Mouse (Mus musculus) thymus, adult 2 months (tissue): ENCODE measurements around the gene Zfand4. TPM values are rescaled to one million over a fixed set of nuclear protein-coding genes. Genes with fewer than 3 reads are reported as not detected.
A peak's percentile ranks its signal among the peaks of the same experiment; 100 is the strongest.

Source experiments
- DNase-seq: peaks from one replicate; pipeline ENCODE4 v3.0.0; 2021
- H3K27ac ChIP-seq: fragments of 200-500 bp; 2 replicates; pipeline ENCODE4 v1.5.1; 2012; ENCODE audit warnings: low read length, control low read depth; ENCODE audit not compliant: control insufficient read depth, insufficient read depth
- H3K27me3 ChIP-seq: fragments of 200-500 bp; 2 replicates; pipeline ENCODE4 v1.6.1; 2012; ENCODE audit warnings: mild to moderate bottlenecking, low read length, moderate library complexity, mixed read lengths; ENCODE audit not compliant: control insufficient read depth, insufficient read depth
- H3K36me3 ChIP-seq: fragments of 200-500 bp; 2 replicates; pipeline ENCODE4 v1.6.1; 2012; ENCODE audit warnings: mild to moderate bottlenecking, low read length, moderate library complexity; ENCODE audit not compliant: control insufficient read depth, insufficient read depth
- H3K4me1 ChIP-seq: fragments of 200-500 bp; replicated peaks from 2 replicates; pipeline ENCODE4 v1.6.1; 2012; ENCODE audit warnings: low read length; ENCODE audit not compliant: control insufficient read depth, insufficient read depth
- H3K4me3 ChIP-seq: fragments of 200-500 bp; 2 replicates; pipeline ENCODE4 v1.5.1; 2012; ENCODE audit warnings: mild to moderate bottlenecking, low read length, control low read depth, moderate library complexity; ENCODE audit not compliant: control insufficient read depth, insufficient read depth
- CTCF ChIP-seq: fragments of 200-500 bp; IDR thresholded peaks from 2 replicates; pipeline ENCODE4 v1.5.1; 2012; ENCODE audit warnings: mild to moderate bottlenecking, control low read depth, low read length, moderate library complexity, borderline replicate concordance; ENCODE audit not compliant: control insufficient read depth, poor library complexity, insufficient read depth; ENCODE audit errors: extremely low read depth
- POLR2A ChIP-seq: fragments of 200-500 bp; IDR thresholded peaks from 2 replicates; pipeline ENCODE4 v1.6.1; 2012; ENCODE audit warnings: mild to moderate bottlenecking, low read length, control low read depth, moderate library complexity; ENCODE audit not compliant: control insufficient read depth, poor library complexity, insufficient read depth; ENCODE audit errors: extremely low read depth
- WGBS: fragments of 180-500 bp; shearing (Covaris S2); methylation state at CpG from one replicate; pipeline ENCODE4 v1.1.7; 2018; 5-methylcytosine and 5-hydroxymethylcytosine counted together
- polyA plus RNA-seq: library from polyadenylated mRNA; depleted of rRNA; stranded (reverse); fragments of >200 nt; gene quantifications from 2 replicates; pipeline ENCODE4 v1.2.3, GENCODE M21; 2012

Gene Zfand4
- polyA plus RNA-seq, 1 experiment, result 1.7 TPM

GRCm38 (mm10) chr6:116259649-116260048 is 4.4 kb upstream of the Zfand4 start:
- Histone ChIP-seq H3K4me3 (no peak overlapping the region), H3K27me3 (no peaks in the 10 kb centered on the region), H3K27ac (no peak overlapping the region), H3K36me3 (peaks cover 13% of the 10 kb centered on the region), H3K4me1 (no peaks in the 10 kb centered on the region)
- no peak for DNase-seq
- WGBS, result 97% methylated on average over 4 of the region's 4 CpGs
- TF ChIP-seq POLR2A, result no peak
- no peak for TF ChIP-seq CTCF

- no peak overlapping the region for H3K27ac ChIP-seq
- H3K27me3 ChIP-seq, result no peaks in the 10 kb centered on the region
- H3K4me3 ChIP-seq, result no peak overlapping the region
- 98% methylated on average over 5 of the region's 5 CpGs for WGBS
- H3K36me3 ChIP-seq, result peaks cover 5% of the 10 kb centered on the region; the same call in 1 of the 2 replicates
- DNase-seq, result no peak
- H3K4me1 ChIP-seq, result no peaks in the 10 kb centered on the region
- TF ChIP-seq POLR2A, result no peak
- TF ChIP-seq CTCF, result no peak
Measured at GRCm38 (mm10) chr6:116260481-116260880, 3.5 kb upstream of the Zfand4 start.

GRCm38 (mm10) chr6:116262824-116263223 is 1.2 kb upstream of the Zfand4 start:
- no peaks in the 10 kb centered on the region for H3K27me3 ChIP-seq
- H3K27ac ChIP-seq, result no peak overlapping the region
- H3K4me1 ChIP-seq, result peaks cover 9% of the 10 kb centered on the region
- TF ChIP-seq POLR2A (no peak), CTCF (no peak)
- DNase-seq, result no peak
- no peaks in the 10 kb centered on the region for H3K36me3 ChIP-seq
- WGBS, result 93% methylated on average over 1 of the region's 1 CpGs
- no peak overlapping the region for H3K4me3 ChIP-seq

- Histone ChIP-seq H3K4me3 (no peak overlapping the region), H3K4me1 (peaks cover 9% of the 10 kb centered on the region), H3K27me3 (no peaks in the 10 kb centered on the region), H3K27ac (no peak overlapping the region), H3K36me3 (no peaks in the 10 kb centered on the region)
- 88% methylated on average over 11 of the region's 11 CpGs for WGBS
- DNase-seq, result no peak
- TF ChIP-seq CTCF (no peak), POLR2A (no peak)
Measured at GRCm38 (mm10) chr6:116264836-116265235, 814 bp downstream of the Zfand4 start.

- WGBS, result 83% methylated on average over 4 of the region's 4 CpGs
- H3K4me3 ChIP-seq, result no peak overlapping the region
- peaks cover 9% of the 10 kb centered on the region for H3K4me1 ChIP-seq
- no peaks in the 10 kb centered on the region for H3K36me3 ChIP-seq
- no peaks in the 10 kb centered on the region for H3K27me3 ChIP-seq
- no peak overlapping the region for H3K27ac ChIP-seq
- TF ChIP-seq POLR2A, result no peak
- no peak for TF ChIP-seq CTCF
- DNase-seq, result no peak
Measured at GRCm38 (mm10) chr6:116265603-116266002, 1.6 kb downstream of the Zfand4 start.

- peaks cover 9% of the 10 kb centered on the region for H3K4me1 ChIP-seq
- H3K4me3 ChIP-seq, result no peak overlapping the region
- no peak for TF ChIP-seq POLR2A
- TF ChIP-seq CTCF, result no peak
- DNase-seq, result peak; percentile 44
- H3K27ac ChIP-seq, result peak overlapping the region; percentile 53
- no peaks in the 10 kb centered on the region for H3K36me3 ChIP-seq
- no peaks in the 10 kb centered on the region for H3K27me3 ChIP-seq
- 31% methylated on average over 11 of the region's 11 CpGs for WGBS
Measured at GRCm38 (mm10) chr6:116266273-116267109, 2.5 kb downstream of the Zfand4 start.

- no peak for DNase-seq
- peak overlapping the region; percentile 53; the same call in 1 of the 2 replicates for H3K27ac ChIP-seq
- no peaks in the 10 kb centered on the region for H3K27me3 ChIP-seq
- no peak overlapping the region for H3K4me3 ChIP-seq
- 95% methylated on average over 1 of the region's 1 CpGs for WGBS
- H3K36me3 ChIP-seq, result no peaks in the 10 kb centered on the region
- TF ChIP-seq CTCF, result no peak
- no peak for TF ChIP-seq POLR2A
- peaks cover 9% of the 10 kb centered on the region for H3K4me1 ChIP-seq
Measured at GRCm38 (mm10) chr6:116267110-116267423, 3.0 kb downstream of the Zfand4 start.
